Mouse (Mus musculus) limb, embryonic 12.5 days (tissue): ENCODE results near the gene Mfsd11. TPM values are rescaled to one million over a fixed set of nuclear protein-coding genes. Genes with fewer than 3 reads are reported as not detected.

Source experiments
- ATAC-seq: fragments of 200-750 bp; cut with Nextera tagmentation; 2 replicates; pipeline ENCODE4 v1.8.0; 2017; ENCODE audit warnings: low read depth, moderate TSS enrichment; ENCODE audit not compliant: insufficient number of reproducible peaks, insufficient read depth, low FRiP score, low TSS enrichment
- H3K27ac ChIP-seq: fragments of 300-500 bp; sonication (generic); 2 replicates; pipeline ENCODE4 v1.5.1; 2016; ENCODE audit warnings: mild to moderate bottlenecking, moderate library complexity
- H3K27me3 ChIP-seq: fragments of 300-500 bp; sonication (generic); 2 replicates; pipeline ENCODE4 v1.6.1; 2016; ENCODE audit warnings: mild to moderate bottlenecking, moderate library complexity
- H3K36me3 ChIP-seq: fragments of 300-500 bp; sonication (generic); 2 replicates; pipeline ENCODE4 v1.6.1; 2016; ENCODE audit warnings: mild to moderate bottlenecking, moderate library complexity
- H3K4me1 ChIP-seq: fragments of 300-500 bp; sonication (generic); replicated peaks from 2 replicates; pipeline ENCODE4 v1.6.1; 2016
- H3K4me2 ChIP-seq: fragments of 300-500 bp; sonication (generic); 2 replicates; pipeline ENCODE4 v1.6.1; 2016; ENCODE audit warnings: mild to moderate bottlenecking, moderate library complexity
- H3K4me3 ChIP-seq: fragments of 300-500 bp; sonication (generic); replicated peaks from 2 replicates; pipeline ENCODE4 v1.5.1; 2016; ENCODE audit warnings: mild to moderate bottlenecking
- H3K9ac ChIP-seq: fragments of 300-500 bp; sonication (generic); replicated peaks from 2 replicates; pipeline ENCODE4 v1.6.1; 2016; ENCODE audit warnings: mild to moderate bottlenecking, moderate library complexity
- H3K9me3 ChIP-seq: fragments of 300-500 bp; sonication (generic); 2 replicates; pipeline ENCODE4 v1.6.1; 2016; ENCODE audit warnings: mild to moderate bottlenecking, moderate library complexity
- WGBS: fragments of 180-500 bp; shearing (Covaris S2); methylation state at CpG from one replicate; pipeline ENCODE4 v1.1.7; 2016; 5-methylcytosine and 5-hydroxymethylcytosine counted together
- polyA plus RNA-seq: library from polyadenylated mRNA; unstranded; fragments of >200 nt; fragmentation: Nextera tagmentation; extraction: Ambion mirVana; gene quantifications from 2 replicates; pipeline ENCODE4 v1.2.1, GENCODE M21; 2016

The Mfsd11 gene
- polyA plus RNA-seq, 1 experiment from 2014 or later, result 43.4 TPM

DNA sequence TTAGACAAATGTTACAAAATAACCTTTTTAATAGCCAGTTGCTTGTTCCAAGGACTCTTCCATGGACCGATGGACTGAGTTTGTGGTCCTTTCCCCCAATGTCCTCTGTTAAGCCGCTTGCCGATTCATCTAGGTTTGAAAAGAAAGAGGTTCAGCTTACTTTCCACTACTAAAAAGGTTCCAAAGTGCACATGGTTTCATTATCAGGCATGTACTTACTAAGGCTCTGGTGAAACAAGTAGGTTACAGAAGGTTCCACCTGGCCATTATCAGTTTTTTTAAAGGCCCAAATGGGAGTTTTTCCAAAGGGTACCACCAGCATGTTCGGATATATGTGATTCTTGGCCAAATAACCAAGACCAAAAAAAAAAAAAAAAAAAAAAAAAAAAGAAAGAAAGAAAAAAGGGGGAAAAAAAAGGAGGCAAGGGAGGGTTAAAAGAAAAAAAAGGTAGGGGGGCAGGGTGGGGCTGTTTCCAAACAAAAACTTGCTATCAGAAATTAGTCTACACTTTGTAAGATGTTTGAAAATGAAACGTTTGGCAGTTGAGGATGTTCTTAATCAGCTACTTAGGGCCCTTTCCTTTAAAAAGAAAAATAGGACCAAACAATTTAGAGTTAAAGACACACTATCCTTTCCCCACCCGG lies 1.3 kb upstream of the Mfsd11 start:
- Histone ChIP-seq H3K27me3 (no peaks in the 10 kb centered on the region), H3K27ac (0 out of 2 replicates have a peak overlapping the region, but pooled peaks have one; percentile 99), H3K4me3 (peak overlapping the region; percentile 97), H3K36me3 (peaks cover 56% of the 10 kb centered on the region), H3K9me3 (no peaks in the 10 kb centered on the region), H3K9ac (peak overlapping the region; percentile 99), H3K4me2 (peak overlapping the region; percentile 93), H3K4me1 (peaks cover 21% of the 10 kb centered on the region)
- ATAC-seq, result no peak
- WGBS, result 42% methylated on average over 6 of the region's 6 CpGs

DNA sequence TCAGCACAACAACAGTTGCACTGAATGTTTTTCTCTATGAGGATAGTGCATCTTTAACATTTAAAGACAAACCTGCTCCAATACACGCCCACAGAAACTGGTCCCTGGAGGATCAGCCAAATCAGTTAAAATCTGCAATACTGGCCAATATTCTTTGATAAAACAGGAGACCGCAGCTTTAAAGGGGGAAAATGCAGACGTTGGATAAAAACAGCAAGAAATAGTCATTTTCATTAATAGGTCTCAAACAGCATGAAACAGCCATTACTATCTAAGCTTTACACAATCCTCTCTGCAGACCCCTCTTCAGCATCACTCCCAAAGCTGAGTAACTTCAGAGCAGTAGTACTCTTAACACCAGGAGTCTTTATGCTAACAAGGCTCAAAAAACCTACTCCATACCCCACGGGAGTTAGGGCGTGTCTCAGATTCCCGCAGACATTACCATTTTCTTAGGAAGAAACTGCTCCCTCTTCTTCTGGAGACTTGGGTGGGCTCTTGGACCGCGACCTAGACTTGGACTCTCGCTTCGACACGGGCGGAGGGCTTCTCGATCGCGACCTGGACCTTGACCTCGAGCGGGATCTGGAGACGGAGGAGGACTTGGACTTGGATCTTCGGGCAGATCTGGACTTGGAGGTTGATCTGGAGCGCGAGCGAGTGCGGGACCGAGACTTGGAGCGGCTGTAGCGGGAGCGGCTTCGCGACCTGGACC lies 507 bp upstream of the Mfsd11 start:
- Histone ChIP-seq H3K4me2 (peak overlapping the region; percentile 93), H3K9ac (peak overlapping the region; percentile 99), H3K4me1 (peaks cover 21% of the 10 kb centered on the region), H3K4me3 (peak overlapping the region; percentile 97), H3K36me3 (peaks cover 53% of the 10 kb centered on the region), H3K27ac (peak overlapping the region; percentile 99), H3K27me3 (no peaks in the 10 kb centered on the region), H3K9me3 (no peaks in the 10 kb centered on the region)
- 1% methylated on average over 29 of the region's 29 CpGs for WGBS
- ATAC-seq, result no peak

GRCm38 (mm10) chr11:116852891-116853511 lies 761 bp downstream of the Mfsd11 start, which contains the start of gene Srsf2:
Gene Srsf2 (minus strand): TSS chr11:116853094.
- peak within 1 kb of the TSS; percentile 97 for H3K4me3 ChIP-seq
- H3K27ac ChIP-seq, result peak within 1 kb of the TSS; percentile 99
- peak; percentile 91 for ATAC-seq
- H3K4me1 ChIP-seq, result peaks cover 30% of the 10 kb centered on the region
- under 1% methylated on average over 65 of the region's 74 CpGs for WGBS
- peak within 1 kb of the TSS; percentile 93 for H3K4me2 ChIP-seq
- H3K27me3 ChIP-seq, result no peaks in the 10 kb centered on the region
- H3K36me3 ChIP-seq, result peaks cover 44% of the 10 kb centered on the region
- no peaks in the 10 kb centered on the region for H3K9me3 ChIP-seq
- peak within 1 kb of the TSS; percentile 99 for H3K9ac ChIP-seq

DNA sequence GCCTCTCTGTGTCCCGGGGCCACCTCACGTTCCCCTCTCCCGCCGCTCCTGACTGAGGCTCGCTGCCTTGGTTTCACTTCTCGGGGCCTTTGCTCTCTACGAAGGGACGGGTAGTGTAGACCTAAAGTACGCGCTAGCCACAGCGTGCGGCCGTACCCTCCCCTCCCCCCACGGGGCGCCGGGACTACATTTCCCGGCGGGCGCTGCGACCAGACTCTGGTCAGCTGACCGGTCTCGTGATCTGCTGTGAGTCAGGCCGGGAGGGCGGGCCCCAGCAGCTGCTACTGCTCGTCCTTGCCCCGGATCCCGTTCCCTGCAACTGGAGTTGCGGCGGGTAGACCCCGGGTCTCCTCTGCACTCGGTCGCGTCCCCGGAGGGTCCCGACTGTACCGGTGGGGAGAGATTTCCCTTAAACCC lies 1.3 kb downstream of the Mfsd11 start:
- Histone ChIP-seq H3K36me3 (peaks cover 43% of the 10 kb centered on the region), H3K27ac (peak overlapping the region; percentile 99), H3K9ac (peak overlapping the region; percentile 79), H3K4me2 (peak overlapping the region; percentile 93), H3K4me1 (peaks cover 30% of the 10 kb centered on the region), H3K27me3 (no peaks in the 10 kb centered on the region), H3K9me3 (no peaks in the 10 kb centered on the region), H3K4me3 (peak overlapping the region; percentile 97)
- under 1% methylated on average over 36 of the region's 36 CpGs for WGBS
- peak; percentile 94 for ATAC-seq

- Histone ChIP-seq H3K27ac (no peak overlapping the region), H3K36me3 (peaks cover 40% of the 10 kb centered on the region), H3K9me3 (no peaks in the 10 kb centered on the region), H3K4me1 (peaks cover 30% of the 10 kb centered on the region), H3K4me2 (peak overlapping the region; percentile 93), H3K9ac (peak overlapping the region; percentile 66), H3K27me3 (no peaks in the 10 kb centered on the region), H3K4me3 (peak overlapping the region; percentile 97)
- no peak for ATAC-seq
- WGBS, result 36% methylated on average over 10 of the region's 10 CpGs
Observed at GRCm38 (mm10) chr11:116854279-116854678, 2.0 kb downstream of the Mfsd11 start.

GRCm38 (mm10) chr11:116857183-116857850 lies 5.1 kb downstream of the Mfsd11 start:
- Histone ChIP-seq H3K27ac (peak overlapping the region; percentile 59), H3K4me1 (peaks cover 20% of the 10 kb centered on the region), H3K4me2 (peak overlapping the region; percentile 13; the same call in 1 of the 2 replicates), H3K9ac (no peak overlapping the region), H3K36me3 (peaks cover 46% of the 10 kb centered on the region), H3K4me3 (no peak overlapping the region), H3K27me3 (no peaks in the 10 kb centered on the region), H3K9me3 (no peaks in the 10 kb centered on the region)
- WGBS, result 38% methylated on average over 12 of the region's 12 CpGs
- no peak for ATAC-seq

DNA sequence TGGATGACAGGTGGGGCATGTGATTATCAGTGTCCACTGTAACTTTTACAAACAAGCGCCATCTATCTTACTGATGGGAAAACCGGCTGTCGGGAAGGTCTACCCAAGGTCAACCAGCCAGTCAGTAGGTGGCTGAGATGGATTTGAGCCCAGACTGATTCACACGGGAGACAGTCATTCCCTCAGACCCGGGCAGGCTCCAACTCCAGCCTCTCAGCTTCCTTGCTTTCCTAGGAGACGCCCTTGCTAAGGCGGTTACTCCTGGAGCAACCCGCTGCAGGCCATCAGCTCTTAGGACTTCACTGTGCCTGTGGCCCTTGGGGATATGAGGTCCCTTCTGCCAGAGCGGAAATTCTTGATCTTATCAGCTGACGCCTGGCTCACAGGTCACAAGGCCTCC lies 12.2 kb downstream of the Mfsd11 start:
- H3K4me3 ChIP-seq, result no peak overlapping the region
- H3K27ac ChIP-seq, result no peak overlapping the region
- ATAC-seq, result no peak
- no peak overlapping the region for H3K4me2 ChIP-seq
- WGBS, result 83% methylated on average over 10 of the region's 10 CpGs
- no peaks in the 10 kb centered on the region for H3K27me3 ChIP-seq
- no peaks in the 10 kb centered on the region for H3K9me3 ChIP-seq
- H3K36me3 ChIP-seq, result peaks cover 93% of the 10 kb centered on the region
- no peak overlapping the region for H3K9ac ChIP-seq
- no peaks in the 10 kb centered on the region for H3K4me1 ChIP-seq

DNA sequence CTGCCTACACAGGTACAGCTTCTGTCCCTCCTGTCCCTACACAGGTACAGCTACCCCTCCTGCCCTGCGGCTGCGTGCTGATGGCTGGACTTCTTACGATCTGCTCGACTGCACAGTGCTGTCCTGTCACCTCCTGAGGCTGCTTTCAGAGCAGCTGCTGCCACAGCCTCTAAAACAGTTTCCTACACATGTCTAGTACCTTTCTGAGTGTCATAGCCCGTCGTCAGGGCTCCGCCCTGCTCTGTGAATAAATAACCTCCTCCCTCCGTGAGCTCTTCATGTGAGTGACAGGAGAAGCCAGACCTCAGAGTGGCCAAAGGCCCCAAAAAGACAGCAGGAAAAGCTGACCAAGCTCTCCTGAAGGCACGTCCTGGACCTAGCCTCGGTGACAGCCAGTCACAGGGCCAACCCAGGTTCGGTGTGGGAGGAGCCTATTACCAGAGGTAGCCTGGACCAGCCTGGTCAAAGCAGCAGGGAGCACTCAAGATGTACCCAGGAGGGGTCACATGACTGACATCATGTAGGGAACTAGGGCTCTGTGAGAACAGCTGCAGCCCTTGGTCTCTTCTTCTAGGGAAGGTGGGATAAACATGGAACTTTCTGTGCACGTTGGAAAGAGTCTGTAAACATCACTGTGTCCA lies 13.8 kb downstream of the Mfsd11 start:
- H3K4me3 ChIP-seq, result no peak overlapping the region

GRCm38 (mm10) chr11:116868129-116868528 lies 15.9 kb downstream of the Mfsd11 start:
- no peaks in the 10 kb centered on the region for H3K9me3 ChIP-seq
- ATAC-seq, result no peak
- no peak overlapping the region for H3K27ac ChIP-seq
- no peak overlapping the region for H3K9ac ChIP-seq
- no peak overlapping the region for H3K4me2 ChIP-seq
- H3K36me3 ChIP-seq, result peaks cover 82% of the 10 kb centered on the region
- no peaks in the 10 kb centered on the region for H3K4me1 ChIP-seq
- WGBS, result 64% methylated on average over 3 of the region's 3 CpGs
- H3K27me3 ChIP-seq, result no peaks in the 10 kb centered on the region
- H3K4me3 ChIP-seq, result no peak overlapping the region

More for the DNA sequence above, 13.8 kb downstream of the Mfsd11 start:
- H3K4me2 ChIP-seq, result no peak overlapping the region
- H3K27me3 ChIP-seq, result no peaks in the 10 kb centered on the region
- H3K36me3 ChIP-seq, result peaks cover 87% of the 10 kb centered on the region
- no peak overlapping the region for H3K27ac ChIP-seq
- no peak overlapping the region for H3K9ac ChIP-seq
- WGBS, result 81% methylated on average over 12 of the region's 12 CpGs
- no peaks in the 10 kb centered on the region for H3K4me1 ChIP-seq
- H3K9me3 ChIP-seq, result no peaks in the 10 kb centered on the region
- no peak for ATAC-seq

GRCm38 (mm10) chr11:116869223-116869622 lies 17.0 kb downstream of the Mfsd11 start:
- no peak overlapping the region for H3K4me3 ChIP-seq
- WGBS, result 81% methylated on average over 8 of the region's 8 CpGs
- H3K4me2 ChIP-seq, result no peak overlapping the region
- H3K27me3 ChIP-seq, result no peaks in the 10 kb centered on the region
- no peaks in the 10 kb centered on the region for H3K9me3 ChIP-seq
- H3K27ac ChIP-seq, result no peak overlapping the region
- no peak overlapping the region for H3K9ac ChIP-seq
- no peak for ATAC-seq
- H3K36me3 ChIP-seq, result peaks cover 83% of the 10 kb centered on the region
- H3K4me1 ChIP-seq, result no peaks in the 10 kb centered on the region
